Mouse (Mus musculus) erythroblast, embryonic 14.5 days (primary cell): ENCODE data around the gene St3gal3.

Source experiments
- GATA1 ChIP-seq: IDR thresholded peaks from 2 replicates; pipeline ENCODE4 v1.6.1; 2012; ENCODE audit warnings: low read length, inconsistent platforms, mixed read lengths
- TAL1 ChIP-seq: IDR thresholded peaks from 3 replicates; pipeline ENCODE4 v1.6.1; 2012; ENCODE audit warnings: low read length, inconsistent platforms, mixed read lengths

- TF ChIP-seq TAL1 (no peak), GATA1 (no peak)
Measured at GRCm38 (mm10) chr4:118149956-118150680, 15.4 kb upstream of the St3gal3 start.
